Mouse (Mus musculus) embryonic facial prominence, embryonic 11.5 days (tissue): Measurements from ENCODE around the gene Atxn2l. TPM values are rescaled to one million over a fixed set of nuclear protein-coding genes. Genes with fewer than 3 reads are reported as not detected.

Experiments used
- ATAC-seq: fragments of 200-750 bp; cut with Nextera tagmentation; replicated peaks from 2 replicates; pipeline ENCODE4 v1.8.0; 2017; ENCODE audit warnings: low read depth; ENCODE audit not compliant: insufficient number of reproducible peaks, low FRiP score, low TSS enrichment
- DNase-seq: peaks from one replicate; pipeline ENCODE4 v3.0.0-alpha.2; 2015; ENCODE audit warnings: low spot score
- H3K27ac ChIP-seq: fragments of 300-500 bp; sonication (generic); replicated peaks from 2 replicates; pipeline ENCODE4 v1.5.1; 2014; ENCODE audit warnings: mild to moderate bottlenecking, low read depth, low read length, control low read depth
- H3K27me3 ChIP-seq: fragments of 300-500 bp; sonication (generic); 2 replicates; pipeline ENCODE4 v1.6.1; 2014; ENCODE audit warnings: mild to moderate bottlenecking, low read length, moderate library complexity, mixed read lengths; ENCODE audit not compliant: control insufficient read depth, insufficient read depth
- H3K36me3 ChIP-seq: fragments of 300-500 bp; sonication (generic); replicated peaks from 2 replicates; pipeline ENCODE4 v1.6.1; 2014; ENCODE audit warnings: low read depth, mild to moderate bottlenecking, low read length, moderate library complexity, mixed read lengths; ENCODE audit not compliant: control insufficient read depth, insufficient read depth
- H3K4me1 ChIP-seq: fragments of 300-500 bp; sonication (generic); 2 replicates; pipeline ENCODE4 v1.6.1; 2014; ENCODE audit warnings: low read length, mixed read lengths; ENCODE audit not compliant: control insufficient read depth, insufficient read depth
- H3K4me2 ChIP-seq: fragments of 300-500 bp; sonication (generic); 2 replicates; pipeline ENCODE4 v1.6.1; 2014; ENCODE audit warnings: low read depth, mild to moderate bottlenecking, control low read depth, low read length, moderate library complexity
- H3K4me3 ChIP-seq: fragments of 300-500 bp; sonication (generic); 2 replicates; pipeline ENCODE4 v1.5.1; 2014; ENCODE audit warnings: low read depth, low read length, control low read depth
- H3K9ac ChIP-seq: fragments of 300-500 bp; sonication (generic); replicated peaks from 2 replicates; pipeline ENCODE4 v1.6.1; 2014; ENCODE audit warnings: mild to moderate bottlenecking, control low read depth, low read length
- H3K9me3 ChIP-seq: fragments of 300-500 bp; sonication (generic); replicated peaks from 2 replicates; pipeline ENCODE4 v1.6.1; 2016; ENCODE audit warnings: mild to moderate bottlenecking, low read length, inconsistent platforms, mixed read lengths; ENCODE audit not compliant: control insufficient read depth
- WGBS: fragments of 180-500 bp; shearing (Covaris S2); extraction: QIAGEN DNeasy Blood & Tissue Kit; methylation state at CpG from one replicate; pipeline ENCODE4 v1.1.7; 2014; 5-methylcytosine and 5-hydroxymethylcytosine counted together
- polyA plus RNA-seq: library from polyadenylated mRNA; unstranded; fragments of >200 nt; fragmentation: Nextera tagmentation; extraction: Ambion mirVana; gene quantifications from 2 replicates; pipeline ENCODE4 v1.2.1, GENCODE M21; 2014

The Atxn2l gene
- polyA plus RNA-seq, 1 experiment from 2014 or later: 46.2 TPM

GRCm38 (mm10) chr7:126448481-126448880, 54.8 kb downstream of the Atxn2l start:
- no peak overlapping the region for H3K27ac ChIP-seq
- H3K4me1 ChIP-seq: no peaks in the 10 kb centered on the region
- ATAC-seq (no peak), DNase-seq (no peak)
- peaks cover 2% of the 10 kb centered on the region; the same call in 1 of the 2 replicates for H3K36me3 ChIP-seq
- no peak overlapping the region for H3K4me2 ChIP-seq
- H3K9me3 ChIP-seq: no peaks in the 10 kb centered on the region
- H3K9ac ChIP-seq: no peak overlapping the region
- 93% methylated on average over 19 of the region's 19 CpGs for WGBS
- H3K27me3 ChIP-seq: no peaks in the 10 kb centered on the region
- no peak overlapping the region for H3K4me3 ChIP-seq

- WGBS: 91% methylated on average over 21 of the region's 21 CpGs
- no peak overlapping the region for H3K4me3 ChIP-seq
- DNase-seq (no peak), ATAC-seq (no peak)
- H3K27ac ChIP-seq: no peak overlapping the region
- H3K4me1 ChIP-seq: no peaks in the 10 kb centered on the region
- H3K9ac ChIP-seq: no peak overlapping the region
- no peaks in the 10 kb centered on the region for H3K9me3 ChIP-seq
- no peak overlapping the region for H3K4me2 ChIP-seq
- H3K27me3 ChIP-seq: no peaks in the 10 kb centered on the region
- peaks cover 2% of the 10 kb centered on the region; the same call in 1 of the 2 replicates for H3K36me3 ChIP-seq
Measured at GRCm38 (mm10) chr7:126446217-126446616, 57.0 kb downstream of the Atxn2l start.

GRCm38 (mm10) chr7:126445104-126445815, 58.0 kb downstream of the Atxn2l start:
- no peak for ATAC-seq
- no peak overlapping the region for H3K4me2 ChIP-seq
- no peaks in the 10 kb centered on the region for H3K27me3 ChIP-seq
- no peak overlapping the region for H3K27ac ChIP-seq
- peaks cover 2% of the 10 kb centered on the region; the same call in 1 of the 2 replicates for H3K36me3 ChIP-seq
- DNase-seq: no peak
- H3K4me3 ChIP-seq: no peak overlapping the region
- WGBS: 94% methylated on average over 15 of the region's 15 CpGs
- H3K4me1 ChIP-seq: no peaks in the 10 kb centered on the region
- H3K9me3 ChIP-seq: no peaks in the 10 kb centered on the region
- H3K9ac ChIP-seq: no peak overlapping the region

- ATAC-seq: no peak
- H3K4me3 ChIP-seq: no peak overlapping the region
- H3K27ac ChIP-seq: no peak overlapping the region
- H3K36me3 ChIP-seq: peaks cover 2% of the 10 kb centered on the region; the same call in 1 of the 2 replicates
- H3K9ac ChIP-seq: no peak overlapping the region
- WGBS: 92% methylated on average over 9 of the region's 9 CpGs
- H3K4me2 ChIP-seq: no peak overlapping the region
- no peak for DNase-seq
- H3K4me1 ChIP-seq: no peaks in the 10 kb centered on the region
- H3K27me3 ChIP-seq: no peaks in the 10 kb centered on the region
- H3K9me3 ChIP-seq: no peaks in the 10 kb centered on the region
Measured at GRCm38 (mm10) chr7:126444536-126444935, 58.7 kb downstream of the Atxn2l start.

GRCm38 (mm10) chr7:126443997-126444396, 59.2 kb downstream of the Atxn2l start:
- ATAC-seq (no peak), DNase-seq (no peak)
- Histone ChIP-seq H3K9me3 (no peaks in the 10 kb centered on the region), H3K4me2 (no peak overlapping the region), H3K27ac (no peak overlapping the region), H3K36me3 (peaks cover 2% of the 10 kb centered on the region; the same call in 1 of the 2 replicates), H3K9ac (no peak overlapping the region), H3K4me3 (no peak overlapping the region), H3K4me1 (no peaks in the 10 kb centered on the region), H3K27me3 (no peaks in the 10 kb centered on the region)
- WGBS: 93% methylated on average over 10 of the region's 10 CpGs

Other genes starting within 250 kb of the Atxn2l start
- gene Sbk1, start 230.8 kb downstream of the Atxn2l start, polyA plus RNA-seq: 88.3 and 101 TPM in 2 replicates
- 2.1 and 3.5 TPM in 2 replicates for gene Lat, start 133.9 kb downstream of the Atxn2l start, polyA plus RNA-seq
- 31.5 and 35.0 TPM in 2 replicates for gene Spns1, start 126.0 kb downstream of the Atxn2l start, polyA plus RNA-seq
- 3.5 and 4.3 TPM in 2 replicates for gene Nfatc2ip, start 106.7 kb downstream of the Atxn2l start, polyA plus RNA-seq
- gene Cd19, start 88.5 kb downstream of the Atxn2l start, polyA plus RNA-seq: not detected in 2 replicates
- 18.6 and 24.8 TPM in 2 replicates for gene Rabep2, start 74.7 kb downstream of the Atxn2l start, polyA plus RNA-seq
- gene Atp2a1, start 40.3 kb downstream of the Atxn2l start, polyA plus RNA-seq: 6.6 and 6.7 TPM in 2 replicates
- gene Sh2b1, start 28.0 kb downstream of the Atxn2l start, polyA plus RNA-seq: 36.3 and 39.3 TPM in 2 replicates
- 158 and 159 TPM in 2 replicates for gene Tufm, start 16.1 kb downstream of the Atxn2l start, polyA plus RNA-seq
- 177 and 184 TPM in 2 replicates for gene Eif3c, start 63.0 kb upstream of the Atxn2l start, polyA plus RNA-seq
- gene Apobr, start 81.5 kb upstream of the Atxn2l start, polyA plus RNA-seq: 0.52 and 0.72 TPM in 2 replicates
- 24.4 and 26.8 TPM in 2 replicates for gene Cln3, start 82.4 kb upstream of the Atxn2l start, polyA plus RNA-seq
- not detected in 2 replicates for gene Il27, start 91.5 kb upstream of the Atxn2l start, polyA plus RNA-seq
- 3.4 and 4.3 TPM in 2 replicates for gene Nupr1, start 127.4 kb upstream of the Atxn2l start, polyA plus RNA-seq
- 51.2 and 53.7 TPM in 2 replicates for gene Sgf29, start 145.9 kb upstream of the Atxn2l start, polyA plus RNA-seq
- gene Sult1a1, start 173.0 kb upstream of the Atxn2l start, polyA plus RNA-seq: 0.15 and 0.70 TPM in 2 replicates
- 143 and 147 TPM in 2 replicates for gene Bola2, start 192.0 kb upstream of the Atxn2l start, polyA plus RNA-seq
- gene Slx1b, start 192.3 kb upstream of the Atxn2l start, polyA plus RNA-seq: 10.0 and 10.4 TPM in 2 replicates
- gene Coro1a, start 204.3 kb upstream of the Atxn2l start, polyA plus RNA-seq: 37.5 and 42.5 TPM in 2 replicates